Mouse (Mus musculus) spleen, adult 2 months (tissue): ENCODE results near the gene Yars.

Experiments
- CTCF ChIP-seq: fragments of 200-500 bp; IDR thresholded peaks from 2 replicates; pipeline ENCODE4 v1.5.1; 2011; ENCODE audit warnings: mild to moderate bottlenecking, inconsistent platforms; ENCODE audit not compliant: insufficient read depth, insufficient read length, insufficient replicate concordance; ENCODE audit errors: extremely low read depth
- POLR2A ChIP-seq: fragments of 200-500 bp; IDR thresholded peaks from 2 replicates; pipeline ENCODE4 v1.6.1; 2011; ENCODE audit warnings: low read depth, low read length, inconsistent platforms

DNA sequence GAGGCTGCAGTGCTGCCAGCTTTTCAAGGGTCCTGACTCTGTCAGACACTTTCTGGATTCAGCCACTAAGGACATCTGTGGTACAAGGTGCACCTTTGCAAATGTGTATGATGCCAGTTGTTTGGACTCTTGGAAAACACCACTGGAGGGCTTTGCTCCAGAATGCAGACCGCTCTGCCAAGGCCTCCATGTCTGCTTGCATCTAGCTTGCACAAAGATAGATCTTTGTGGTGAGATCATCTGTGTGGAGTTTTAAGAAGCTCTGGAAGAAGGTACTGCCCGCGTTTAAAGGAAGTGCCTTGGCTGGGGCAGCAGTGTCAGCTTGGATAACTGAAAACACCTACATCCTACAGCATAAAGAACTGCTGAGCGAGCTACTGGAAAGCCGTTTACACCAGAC is 46.1 kb upstream of the Yars start:
- TF ChIP-seq CTCF (no peak), POLR2A (no peak)
